Mouse (Mus musculus): Measurements from ENCODE around the gene Cyp4f18. TPM values are rescaled to one million over a fixed set of nuclear protein-coding genes. Genes with fewer than 3 reads are reported as not detected.
"Not testable (repeated sequence)": the region's sequence is repeated elsewhere in the genome, so short reads cannot be mapped to it uniquely, and the experiment has no call there.

Cyp4f18 gene
- polyA plus RNA-seq, 1 experiment from 2014 or later: 1.9 TPM

GRCm38 (mm10) chr8:72019816-72020215 is 10.4 kb upstream of the Cyp4f18 start:
- no peak for DNase-seq (ENCODE audit: low spot score)
- Histone ChIP-seq H3K36me3 (ENCODE audit: insufficient read depth, low read length) (no peaks in the 10 kb centered on the region), H3K4me3 (replicated peaks; ENCODE audit: low read depth, low read length) (no peak overlapping the region), H3K9me3 (replicated peaks; ENCODE audit: low read length) (no peaks in the 10 kb centered on the region), H3K27ac (no peak overlapping the region), H3K4me1 (replicated peaks; ENCODE audit: insufficient read depth, low read length) (no peaks in the 10 kb centered on the region), H3K9ac (ENCODE audit: low read depth, low read length) (no peak overlapping the region), H3K27me3 (ENCODE audit: insufficient read depth, low read length) (no peaks in the 10 kb centered on the region), H3K4me2 (ENCODE audit: low read length) (no peak overlapping the region)
- WGBS: 56% methylated on average over 2 of the region's 2 CpGs
- TF ChIP-seq CTCF (IDR thresholded peaks at IDR 0.05; ENCODE audit: low read depth): no peak
- ATAC-seq (replicated peaks; ENCODE audit: low FRiP score, low read depth): no peak

GRCm38 (mm10) chr8:72019022-72019421 is 9.6 kb upstream of the Cyp4f18 start:
- H3K27me3 ChIP-seq (ENCODE audit: insufficient read depth, low read length); H3K9ac ChIP-seq (ENCODE audit: low read depth, low read length); H3K4me3 ChIP-seq (replicated peaks; ENCODE audit: low read depth, low read length); H3K36me3 ChIP-seq (ENCODE audit: insufficient read depth, low read length); H3K27ac ChIP-seq; H3K9me3 ChIP-seq (replicated peaks; ENCODE audit: low read length); H3K4me2 ChIP-seq (ENCODE audit: low read length); DNase-seq (ENCODE audit: low spot score); H3K4me1 ChIP-seq (replicated peaks; ENCODE audit: insufficient read depth, low read length); ATAC-seq (replicated peaks; ENCODE audit: low FRiP score, low read depth): not testable (repeated sequence)
- WGBS: 92% methylated on average over 1 of the region's 1 CpGs

GRCm38 (mm10) chr8:72018141-72018540 is 8.7 kb upstream of the Cyp4f18 start:
- Histone ChIP-seq H3K4me1 (replicated peaks; ENCODE audit: insufficient read depth, low read length) (no peaks in the 10 kb centered on the region), H3K36me3 (ENCODE audit: insufficient read depth, low read length) (no peaks in the 10 kb centered on the region), H3K4me3 (replicated peaks; ENCODE audit: low read depth, low read length) (no peak overlapping the region), H3K9ac (ENCODE audit: low read depth, low read length) (no peak overlapping the region), H3K27me3 (ENCODE audit: insufficient read depth, low read length) (no peaks in the 10 kb centered on the region), H3K27ac (no peak overlapping the region), H3K4me2 (ENCODE audit: low read length) (no peak overlapping the region), H3K9me3 (replicated peaks; ENCODE audit: low read length) (no peaks in the 10 kb centered on the region)
- WGBS: 73% methylated on average over 2 of the region's 2 CpGs
- DNase-seq (ENCODE audit: low spot score) (no peak), ATAC-seq (replicated peaks; ENCODE audit: low FRiP score, low read depth) (no peak)
- no peak for TF ChIP-seq CTCF (IDR thresholded peaks at IDR 0.05; ENCODE audit: low read depth)

GRCm38 (mm10) chr8:72017339-72017738 is 7.9 kb upstream of the Cyp4f18 start:
- H3K27ac ChIP-seq; H3K4me3 ChIP-seq (replicated peaks; ENCODE audit: low read depth, low read length); H3K9ac ChIP-seq (ENCODE audit: low read depth, low read length); H3K36me3 ChIP-seq (ENCODE audit: insufficient read depth, low read length); H3K4me2 ChIP-seq (ENCODE audit: low read length); DNase-seq (ENCODE audit: low spot score); H3K4me1 ChIP-seq (replicated peaks; ENCODE audit: insufficient read depth, low read length); H3K27me3 ChIP-seq (ENCODE audit: insufficient read depth, low read length); ATAC-seq (replicated peaks; ENCODE audit: low FRiP score, low read depth); H3K9me3 ChIP-seq (replicated peaks; ENCODE audit: low read length): not testable (repeated sequence)
- 53% methylated on average over 2 of the region's 2 CpGs for WGBS

- H3K36me3 ChIP-seq (ENCODE audit: insufficient read depth, low read length); DNase-seq (ENCODE audit: low spot score); H3K4me1 ChIP-seq (replicated peaks; ENCODE audit: insufficient read depth, low read length); H3K4me3 ChIP-seq (replicated peaks; ENCODE audit: low read depth, low read length); H3K27me3 ChIP-seq (ENCODE audit: insufficient read depth, low read length); H3K27ac ChIP-seq; H3K4me2 ChIP-seq (ENCODE audit: low read length); ATAC-seq (replicated peaks; ENCODE audit: low FRiP score, low read depth); H3K9ac ChIP-seq (ENCODE audit: low read depth, low read length); H3K9me3 ChIP-seq (replicated peaks; ENCODE audit: low read length): not testable (repeated sequence)
- WGBS: 67% methylated on average over 6 of the region's 6 CpGs
Observed at GRCm38 (mm10) chr8:72013506-72014228, 4.2 kb upstream of the Cyp4f18 start.

- H3K4me2 ChIP-seq (ENCODE audit: low read length): no peak overlapping the region
- no peaks in the 10 kb centered on the region for H3K9me3 ChIP-seq (replicated peaks; ENCODE audit: low read length)
- H3K27me3 ChIP-seq (ENCODE audit: insufficient read depth, low read length): no peaks in the 10 kb centered on the region
- H3K4me1 ChIP-seq (replicated peaks; ENCODE audit: insufficient read depth, low read length): no peaks in the 10 kb centered on the region
- TF ChIP-seq CTCF (IDR thresholded peaks at IDR 0.05; ENCODE audit: low read depth): no peak
- H3K9ac ChIP-seq (ENCODE audit: low read depth, low read length): no peak overlapping the region
- H3K4me3 ChIP-seq (replicated peaks; ENCODE audit: low read depth, low read length): no peak overlapping the region
- WGBS: 55% methylated on average over 3 of the region's 3 CpGs
- no peak for DNase-seq (ENCODE audit: low spot score)
- no peak for ATAC-seq (replicated peaks; ENCODE audit: low FRiP score, low read depth)
- H3K36me3 ChIP-seq (ENCODE audit: insufficient read depth, low read length): no peaks in the 10 kb centered on the region
- no peak overlapping the region for H3K27ac ChIP-seq
Observed at GRCm38 (mm10) chr8:72008134-72008641, 1.2 kb downstream of the Cyp4f18 start.

DNA sequence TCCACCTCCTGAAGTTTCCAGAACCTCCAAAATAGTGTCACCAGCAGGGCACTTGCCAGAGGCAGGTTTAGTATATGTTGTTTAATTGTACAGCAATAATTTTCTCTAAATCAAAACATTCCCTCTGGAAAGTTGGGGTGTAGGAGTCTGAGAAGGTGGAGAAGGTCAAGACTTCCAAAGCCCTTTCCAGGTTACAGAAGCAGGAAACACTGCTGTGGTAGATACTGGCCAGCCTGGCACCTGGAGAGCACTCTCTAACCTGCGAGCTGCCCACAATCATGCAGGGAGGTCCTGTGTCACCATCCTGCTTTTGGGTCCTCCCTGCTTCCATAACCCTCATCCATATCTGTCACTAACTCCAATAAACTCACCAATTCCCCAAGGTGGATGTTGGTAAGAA is 2.7 kb downstream of the Cyp4f18 start:
- TF ChIP-seq CTCF (IDR thresholded peaks at IDR 0.05; ENCODE audit: low read depth): no peak
- Histone ChIP-seq H3K27me3 (ENCODE audit: insufficient read depth, low read length) (no peaks in the 10 kb centered on the region), H3K4me2 (ENCODE audit: low read length) (no peak overlapping the region), H3K36me3 (ENCODE audit: insufficient read depth, low read length) (no peaks in the 10 kb centered on the region), H3K4me3 (replicated peaks; ENCODE audit: low read depth, low read length) (no peak overlapping the region), H3K27ac (no peak overlapping the region), H3K9ac (ENCODE audit: low read depth, low read length) (no peak overlapping the region), H3K4me1 (replicated peaks; ENCODE audit: insufficient read depth, low read length) (no peaks in the 10 kb centered on the region), H3K9me3 (replicated peaks; ENCODE audit: low read length) (no peaks in the 10 kb centered on the region)
- DNase-seq (ENCODE audit: low spot score): no peak
- no peak for ATAC-seq (replicated peaks; ENCODE audit: low FRiP score, low read depth)
- 86% methylated on average over 1 of the region's 1 CpGs for WGBS
